Mouse (Mus musculus) intestine, embryonic 14.5 days (tissue): ENCODE measurements around the gene 4933402N03Rik. TPM values are rescaled to one million over a fixed set of nuclear protein-coding genes. Genes with fewer than 3 reads are reported as not detected.
A peak's percentile ranks its signal among the peaks of the same experiment; 100 is the strongest.

Experiments used
- ATAC-seq: fragments of 200-750 bp; cut with Nextera tagmentation; replicated peaks from 2 replicates; pipeline ENCODE4 v1.8.0; 2017; ENCODE audit warnings: low read depth, moderate number of reproducible peaks, moderate TSS enrichment, moderate library complexity; ENCODE audit not compliant: low FRiP score, low TSS enrichment
- DNase-seq: peaks from one replicate; pipeline ENCODE4 v3.0.0-alpha.2; 2018; ENCODE audit warnings: low spot score
- H3K27ac ChIP-seq: fragments of 300-500 bp; sonication (generic); 2 replicates; pipeline ENCODE4 v1.5.1; 2014; ENCODE audit warnings: low read depth, mild to moderate bottlenecking, control low read depth
- H3K27me3 ChIP-seq: fragments of 300-500 bp; sonication (generic); replicated peaks from 2 replicates; pipeline ENCODE4 v1.6.1; 2014; ENCODE audit warnings: low read length, control low read depth; ENCODE audit not compliant: control insufficient read depth, insufficient read depth
- H3K36me3 ChIP-seq: fragments of 300-500 bp; sonication (generic); 2 replicates; pipeline ENCODE4 v1.6.1; 2014; ENCODE audit warnings: low read length, control low read depth; ENCODE audit not compliant: control insufficient read depth, insufficient read depth
- H3K4me1 ChIP-seq: fragments of 300-500 bp; sonication (generic); replicated peaks from 2 replicates; pipeline ENCODE4 v1.6.1; 2014; ENCODE audit warnings: low read length, control low read depth, mixed read lengths; ENCODE audit not compliant: control insufficient read depth, insufficient read depth
- H3K4me2 ChIP-seq: fragments of 300-500 bp; sonication (generic); 2 replicates; pipeline ENCODE4 v1.6.1; 2014; ENCODE audit warnings: low read length
- H3K4me3 ChIP-seq: fragments of 300-500 bp; sonication (generic); 2 replicates; pipeline ENCODE4 v1.5.1; 2014; ENCODE audit warnings: low read depth, low read length, control low read depth, mixed read lengths
- H3K9ac ChIP-seq: fragments of 300-500 bp; sonication (generic); 2 replicates; pipeline ENCODE4 v1.6.1; 2014; ENCODE audit warnings: mild to moderate bottlenecking, low read length
- H3K9me3 ChIP-seq: fragments of 300-500 bp; sonication (generic); 2 replicates; pipeline ENCODE4 v1.6.1; 2016; ENCODE audit warnings: low read length, control low read depth; ENCODE audit not compliant: control insufficient read depth
- WGBS: fragments of 180-500 bp; shearing (Covaris S2); extraction: QIAGEN DNeasy Blood & Tissue Kit; methylation state at CpG from one replicate; pipeline ENCODE4 v1.1.7; 2014; 5-methylcytosine and 5-hydroxymethylcytosine counted together
- polyA plus RNA-seq: library from polyadenylated mRNA; unstranded; fragments of >200 nt; fragmentation: Nextera tagmentation; extraction: Ambion mirVana; gene quantifications from 2 replicates; pipeline ENCODE4 v1.2.1, GENCODE M21; 2014

4933402N03Rik gene
- not detected in 2 replicates for polyA plus RNA-seq

GRCm38 (mm10) chr7:131146214-131146613 lies at the start of gene 4933402N03Rik:
Gene 4933402N03Rik, minus strand, starts transcription at chr7:131146314.
- ATAC-seq (no peak), DNase-seq (no peak)
- Histone ChIP-seq H3K4me2 (no peak within 1 kb of the TSS), H3K4me3 (no peak within 1 kb of the TSS), H3K27me3 (no peaks in the 10 kb centered on the region), H3K27ac (no peak within 1 kb of the TSS), H3K9me3 (no peaks in the 10 kb centered on the region), H3K36me3 (no peaks in the 10 kb centered on the region), H3K4me1 (no peaks in the 10 kb centered on the region), H3K9ac (no peak within 1 kb of the TSS)
- WGBS, result 78% methylated on average over 2 of the region's 2 CpGs

- Histone ChIP-seq H3K9me3 (no peaks in the 10 kb centered on the region), H3K4me1 (no peaks in the 10 kb centered on the region), H3K4me3 (no peak overlapping the region), H3K9ac (no peak overlapping the region), H3K36me3 (no peaks in the 10 kb centered on the region), H3K4me2 (no peak overlapping the region), H3K27me3 (no peaks in the 10 kb centered on the region), H3K27ac (no peak overlapping the region)
- ATAC-seq (no peak), DNase-seq (no peak)
- WGBS, result 93% methylated on average over 14 of the region's 14 CpGs
Observed at GRCm38 (mm10) chr7:131187996-131188395, 41.9 kb upstream of the 4933402N03Rik start.

- DNase-seq (no peak), ATAC-seq (no peak)
- WGBS, result 66% methylated on average over 8 of the region's 8 CpGs
- Histone ChIP-seq H3K9ac (no peak overlapping the region), H3K36me3 (no peaks in the 10 kb centered on the region), H3K9me3 (no peaks in the 10 kb centered on the region), H3K4me3 (no peak overlapping the region), H3K27ac (no peak overlapping the region), H3K4me2 (no peak overlapping the region), H3K27me3 (no peaks in the 10 kb centered on the region), H3K4me1 (no peaks in the 10 kb centered on the region)
Observed at GRCm38 (mm10) chr7:131187047-131187446, 40.9 kb upstream of the 4933402N03Rik start.

- Histone ChIP-seq H3K36me3 (no peaks in the 10 kb centered on the region), H3K9me3 (no peaks in the 10 kb centered on the region)
- ATAC-seq, result no peak
Observed at GRCm38 (mm10) chr7:131184339-131184738, 38.2 kb upstream of the 4933402N03Rik start.

GRCm38 (mm10) chr7:131182685-131183084 lies 36.6 kb upstream of the 4933402N03Rik start:
- Histone ChIP-seq H3K9ac (no peak overlapping the region), H3K4me3 (no peak overlapping the region), H3K36me3 (no peaks in the 10 kb centered on the region), H3K4me1 (no peaks in the 10 kb centered on the region), H3K27ac (no peak overlapping the region), H3K27me3 (no peaks in the 10 kb centered on the region), H3K4me2 (no peak overlapping the region), H3K9me3 (no peaks in the 10 kb centered on the region)
- 41% methylated on average over 4 of the region's 4 CpGs for WGBS
- DNase-seq (peak; percentile 63), ATAC-seq (no peak)

More at GRCm38 (mm10) chr7:131184339-131184738, 38.2 kb upstream of the 4933402N03Rik start:
- H3K4me3 ChIP-seq, result no peak overlapping the region
- no peak for DNase-seq
- no peak overlapping the region for H3K9ac ChIP-seq
- H3K4me2 ChIP-seq, result no peak overlapping the region
- no peak overlapping the region for H3K27ac ChIP-seq
- WGBS, result 62% methylated on average over 8 of the region's 8 CpGs
- H3K27me3 ChIP-seq, result no peaks in the 10 kb centered on the region
- no peaks in the 10 kb centered on the region for H3K4me1 ChIP-seq

GRCm38 (mm10) chr7:131174121-131174520 lies 28.0 kb upstream of the 4933402N03Rik start, which contains the start of gene 5430419D17Rik:
Gene 5430419D17Rik, plus strand, starts transcription at chr7:131174402.
- Histone ChIP-seq H3K9ac (no peak within 1 kb of the TSS), H3K4me2 (no peak within 1 kb of the TSS), H3K27me3 (no peaks in the 10 kb centered on the region), H3K4me3 (no peak within 1 kb of the TSS), H3K9me3 (no peaks in the 10 kb centered on the region), H3K27ac (no peak within 1 kb of the TSS), H3K4me1 (no peaks in the 10 kb centered on the region), H3K36me3 (no peaks in the 10 kb centered on the region)
- DNase-seq (no peak), ATAC-seq (no peak)
- 87% methylated on average over 9 of the region's 9 CpGs for WGBS

GRCm38 (mm10) chr7:131169099-131169498 lies 23.0 kb upstream of the 4933402N03Rik start:
- H3K9ac ChIP-seq, result no peak overlapping the region
- H3K9me3 ChIP-seq, result no peaks in the 10 kb centered on the region
- no peak for ATAC-seq
- H3K27ac ChIP-seq, result no peak overlapping the region
- WGBS, result 28% methylated on average over 2 of the region's 2 CpGs
- DNase-seq, result no peak
- no peaks in the 10 kb centered on the region for H3K4me1 ChIP-seq
- H3K4me2 ChIP-seq, result no peak overlapping the region
- no peaks in the 10 kb centered on the region for H3K36me3 ChIP-seq
- H3K27me3 ChIP-seq, result no peaks in the 10 kb centered on the region
- H3K4me3 ChIP-seq, result no peak overlapping the region

GRCm38 (mm10) chr7:131167771-131168170 lies 21.7 kb upstream of the 4933402N03Rik start:
- H3K27me3 ChIP-seq, result no peaks in the 10 kb centered on the region
- no peaks in the 10 kb centered on the region for H3K9me3 ChIP-seq
- H3K36me3 ChIP-seq, result no peaks in the 10 kb centered on the region
- no peak overlapping the region for H3K27ac ChIP-seq
- H3K4me3 ChIP-seq, result no peak overlapping the region
- no peak overlapping the region for H3K9ac ChIP-seq
- whole genome bisulfite sequencing, result 79% methylated on average over 3 of the region's 3 CpGs
- ATAC-seq (no peak), DNase-seq (no peak)
- no peak overlapping the region for H3K4me2 ChIP-seq
- no peaks in the 10 kb centered on the region for H3K4me1 ChIP-seq

GRCm38 (mm10) chr7:131162251-131162650 lies 16.1 kb upstream of the 4933402N03Rik start:
- no peak overlapping the region for H3K4me2 ChIP-seq
- no peaks in the 10 kb centered on the region for H3K36me3 ChIP-seq
- H3K9me3 ChIP-seq, result no peaks in the 10 kb centered on the region
- no peaks in the 10 kb centered on the region for H3K27me3 ChIP-seq
- ATAC-seq (no peak), DNase-seq (no peak)
- H3K9ac ChIP-seq, result no peak overlapping the region
- H3K4me3 ChIP-seq, result no peak overlapping the region
- H3K4me1 ChIP-seq, result no peaks in the 10 kb centered on the region
- no peak overlapping the region for H3K27ac ChIP-seq
- WGBS, result 61% methylated on average over 7 of the region's 7 CpGs
